Comparison of ENCODE assay signal across 8 mouse cellular contexts in genomic region chr17:27825539-27825938, GRCm38 (mm10). TPM values are rescaled to one million over a fixed set of nuclear protein-coding genes. Genes with fewer than 3 reads are reported as not detected.
DNase-seq lines count a peak whose midpoint lies in the region; ATAC-seq lines count a peak whose summit lies in the region.

No protein-coding gene starts in this region.

- 0 out of 2 replicates have a peak overlapping the region, but pooled peaks have one; percentile 50 for H3K27ac ChIP-seq in kidney, embryonic 15.5 days
- peak overlapping the region; percentile 40 for H3K27ac ChIP-seq in liver, embryonic 13.5 days

- 34% methylated on average over 3 of the region's 3 CpGs for WGBS in kidney, embryonic 15.5 days
- 3% methylated on average over 3 of the region's 3 CpGs for WGBS in liver, embryonic 13.5 days (ENCODE audit: insufficient replicate concordance)

- H3K36me3 ChIP-seq in kidney, embryonic 15.5 days: no peaks in the 10 kb centered on the region
- no peaks in the 10 kb centered on the region for H3K36me3 ChIP-seq in liver, embryonic 13.5 days

- H3K4me1 ChIP-seq in kidney, embryonic 15.5 days: peaks cover 25% of the 10 kb centered on the region
- H3K4me1 ChIP-seq in liver, embryonic 13.5 days (replicated peaks): peaks cover 47% of the 10 kb centered on the region

- H3K9ac ChIP-seq in kidney, embryonic 15.5 days: no peak overlapping the region
- peak overlapping the region; percentile 34; the same call in 1 of the 2 replicates for H3K9ac ChIP-seq in liver, embryonic 13.5 days

- DNase-seq in kidney, adult 8-10 months: no peak
- peak; percentile 74 for DNase-seq in CD4-positive helper T cell, adult 2 months (ENCODE audit: low read depth, low spot score)
- DNase-seq in ZHBTc4 (ENCODE audit: low read depth, low spot score) (peak; percentile 13), adipocyte (ENCODE audit: low spot score) (no peak)
- no peak for DNase-seq in liver, embryonic 13.5 days
- DNase-seq in frontal cortex, postnatal 10 days (ENCODE audit: low spot score in 2 of 2): no peak
- no peak for DNase-seq in right cerebral cortex, postnatal 10 days (ENCODE audit: low spot score in 2 of 2)

- no peaks in the 10 kb centered on the region for H3K27me3 ChIP-seq in kidney, embryonic 15.5 days
- H3K27me3 ChIP-seq in liver, embryonic 13.5 days: peaks cover 7% of the 10 kb centered on the region; the same call in 1 of the 2 replicates

- no peak for ATAC-seq in kidney, embryonic 15.5 days (replicated peaks; ENCODE audit: low FRiP score)
- no peak for ATAC-seq in liver, embryonic 13.5 days (ENCODE audit: low read depth)

- H3K4me2 ChIP-seq in kidney, embryonic 15.5 days: peak overlapping the region; percentile 71
- peak overlapping the region; percentile 70 for H3K4me2 ChIP-seq in liver, embryonic 13.5 days

- H3K4me3 ChIP-seq in kidney, embryonic 15.5 days (replicated peaks): peak overlapping the region; percentile 45
- peak overlapping the region; percentile 49 for H3K4me3 ChIP-seq in liver, embryonic 13.5 days (replicated peaks)

- H3K9me3 ChIP-seq in kidney, embryonic 15.5 days (replicated peaks): no peaks in the 10 kb centered on the region
- H3K9me3 ChIP-seq in liver, embryonic 13.5 days (replicated peaks): no peaks in the 10 kb centered on the region

RNA-seq across cellular contexts. Expression of gene D17Wsu92e, which starts 5.1 kb away (rescaled TPM):
- polyA plus RNA-seq in kidney, embryonic 15.5 days (2015; fragmentation: Nextera tagmentation; extraction: Ambion mirVana): 16.7 and 16.8 TPM in 2 replicates
- 13.2 and 13.3 TPM in 2 replicates for polyA plus RNA-seq in liver, embryonic 13.5 days (2015; fragmentation: Nextera tagmentation; extraction: Ambion mirVana)

RNA-seq across cellular contexts. Expression of gene Snrpc, which starts 12.4 kb away (rescaled TPM):
- polyA plus RNA-seq in kidney, embryonic 15.5 days (2015; fragmentation: Nextera tagmentation; extraction: Ambion mirVana): 330 and 331 TPM in 2 replicates
- 182 and 183 TPM in 2 replicates for polyA plus RNA-seq in liver, embryonic 13.5 days (2015; fragmentation: Nextera tagmentation; extraction: Ambion mirVana)

RNA-seq across cellular contexts. Expression of gene Uhrf1bp1, which starts 30.7 kb away (rescaled TPM):
- 6.1 and 7.9 TPM in 2 replicates for polyA plus RNA-seq in kidney, embryonic 15.5 days (2015; fragmentation: Nextera tagmentation; extraction: Ambion mirVana)
- polyA plus RNA-seq in liver, embryonic 13.5 days (2015; fragmentation: Nextera tagmentation; extraction: Ambion mirVana): 2.0 and 3.5 TPM in 2 replicates

Comparison
In these comparisons a context has a peak if more than half of its experiments do, and no peak if none do; other contexts are left out.
1. DNase-seq: peak in CD4-positive helper T cell, adult 2 months (single experiment) and ZHBTc4 (single experiment); none in kidney, adult 8-10 months (0 of 2), liver, embryonic 13.5 days (single experiment), adipocyte (single experiment), frontal cortex, postnatal 10 days (0 of 2) and right cerebral cortex, postnatal 10 days (0 of 2).